Mouse (Mus musculus) spleen, adult 12 weeks (tissue): ENCODE measurements around the gene S100a5.

Source experiments
- DNase-seq: peaks from one replicate; pipeline ENCODE4 v3.0.0; 2022; ENCODE audit warnings: low spot score

Gene S100a5

GRCm38 (mm10) chr3:90608223-90608622 is at the start of gene S100a5:
Gene S100a5 (plus strand): TSS chr3:90608523.
- no peak for DNase-seq

- DNase-seq: no peak
Measured at GRCm38 (mm10) chr3:90560008-90560628, 48.2 kb upstream of the S100a5 start, which contains the start of gene S100a3. Gene S100a3 (plus strand): TSS chr3:90560578.

GRCm38 (mm10) chr3:90574691-90575090 is 33.6 kb upstream of the S100a5 start:
- no peak for DNase-seq

GRCm38 (mm10) chr3:90575320-90575719 is 33.0 kb upstream of the S100a5 start:
- no peak for DNase-seq

DNA sequence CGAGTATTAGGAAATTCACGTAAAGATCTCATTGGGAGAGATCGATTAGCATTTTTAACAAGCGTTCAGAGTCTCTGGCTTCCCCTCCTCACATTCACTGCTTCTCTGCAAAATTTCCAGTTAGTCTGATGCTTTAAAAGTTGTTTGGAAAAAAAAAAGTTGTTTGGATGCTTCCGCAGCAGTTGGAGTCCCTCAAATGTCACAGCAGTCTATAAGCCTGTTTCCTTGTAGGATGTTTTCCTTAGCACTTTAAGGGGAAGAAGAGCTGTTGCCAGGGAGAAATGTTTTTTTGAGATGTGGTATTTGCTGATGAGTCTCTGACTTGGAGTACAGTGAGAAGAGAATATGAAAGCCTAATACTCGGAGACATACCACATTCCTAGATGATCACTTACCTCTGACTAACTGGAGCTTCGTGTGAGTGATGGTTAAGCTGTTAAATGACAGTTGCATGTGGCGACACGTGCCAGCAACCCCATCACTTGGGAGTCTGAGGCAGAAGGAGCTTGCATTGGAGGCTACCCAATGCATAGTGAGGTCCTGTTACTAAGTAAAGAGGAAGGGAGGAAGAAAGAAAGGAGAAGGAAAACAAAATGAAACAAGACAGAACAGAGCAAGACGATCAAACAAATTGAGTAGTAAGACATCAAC is 31.8 kb upstream of the S100a5 start:
- DNase-seq: no peak

DNA sequence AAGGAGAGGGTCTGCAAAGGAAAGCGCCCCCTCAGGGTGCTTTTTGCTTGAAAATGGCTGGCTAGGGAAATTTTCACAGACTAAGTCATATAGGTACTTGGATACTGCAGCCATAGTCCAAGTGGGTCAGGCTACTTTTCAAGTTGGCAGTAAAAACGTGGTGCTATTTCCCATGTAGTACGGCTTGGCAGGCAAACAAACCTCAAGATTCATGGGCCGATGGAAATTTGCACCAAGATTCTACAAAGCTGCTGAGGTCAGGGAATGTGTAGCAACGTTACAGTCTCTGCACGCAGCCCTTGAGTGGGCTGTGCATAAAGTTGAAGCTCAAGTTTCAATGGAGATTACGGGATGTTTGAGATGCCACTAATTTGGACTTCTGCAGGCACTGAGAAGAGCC is 28.9 kb upstream of the S100a5 start:
- DNase-seq: no peak

GRCm38 (mm10) chr3:90581141-90581540 is 27.2 kb upstream of the S100a5 start:
- no peak for DNase-seq

DNA sequence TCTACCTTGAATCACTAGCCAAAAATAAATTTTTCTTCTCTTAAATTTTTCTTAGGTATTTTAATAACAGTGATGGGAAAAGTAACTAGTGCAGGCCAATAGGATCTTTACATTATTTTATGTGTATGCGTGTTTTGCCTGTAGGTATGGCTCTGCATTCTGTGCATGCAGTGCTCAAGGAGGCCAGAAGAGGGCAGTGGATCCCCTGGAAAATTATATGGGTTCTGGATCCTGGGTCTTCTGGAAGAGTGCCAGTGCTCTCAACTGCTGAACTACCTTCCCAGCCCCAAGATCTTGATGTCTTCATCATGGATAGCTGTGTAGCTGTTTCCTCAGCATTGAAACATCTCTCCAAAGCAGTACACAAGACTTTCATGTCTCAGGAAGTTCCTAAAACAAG is 26.2 kb upstream of the S100a5 start:
- DNase-seq: no peak

DNA sequence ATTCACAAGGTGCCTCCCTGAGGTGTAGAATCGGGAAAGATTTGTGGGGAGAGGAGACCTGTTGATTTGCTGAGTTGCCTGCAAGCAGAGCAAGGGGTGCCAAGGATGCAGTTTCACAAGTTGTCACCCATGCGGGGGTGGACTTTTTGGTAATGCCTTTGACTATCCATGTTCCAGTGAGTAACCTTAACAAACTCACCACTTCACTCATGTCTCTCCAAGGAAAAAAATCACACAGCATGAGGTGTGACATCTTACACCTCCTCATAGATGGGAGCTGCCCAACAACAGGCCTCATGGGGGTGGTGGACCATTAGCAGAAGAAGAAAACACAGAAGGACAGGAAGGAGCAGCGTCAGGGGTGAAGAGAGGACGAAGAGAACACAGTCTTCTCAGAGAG is 25.8 kb upstream of the S100a5 start:
- DNase-seq: no peak

DNA sequence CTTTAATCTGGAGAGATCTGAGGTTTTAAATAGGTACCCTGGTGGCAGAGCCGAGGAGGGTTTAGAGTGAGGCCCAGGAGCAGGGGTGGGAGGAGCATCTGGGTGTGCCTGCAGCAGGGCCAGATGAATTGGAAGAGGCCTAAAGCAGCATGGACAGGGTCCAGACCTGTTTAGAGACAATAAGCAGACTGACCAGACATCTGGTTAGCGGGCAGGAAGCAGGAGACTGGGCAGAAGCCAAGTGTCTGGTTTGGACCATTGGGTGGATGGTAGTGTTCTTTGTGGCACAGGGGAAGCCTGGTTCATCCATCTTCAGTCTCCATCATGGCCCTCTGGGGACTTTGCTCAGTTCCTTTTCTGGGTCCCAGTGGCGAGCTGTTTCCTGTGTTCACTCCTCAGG is 24.4 kb upstream of the S100a5 start:
- no peak for DNase-seq

- peak; percentile 36 for DNase-seq
Measured at GRCm38 (mm10) chr3:90585595-90585994, 22.7 kb upstream of the S100a5 start.

GRCm38 (mm10) chr3:90586016-90586643 is 22.2 kb upstream of the S100a5 start:
- DNase-seq: no peak

DNA sequence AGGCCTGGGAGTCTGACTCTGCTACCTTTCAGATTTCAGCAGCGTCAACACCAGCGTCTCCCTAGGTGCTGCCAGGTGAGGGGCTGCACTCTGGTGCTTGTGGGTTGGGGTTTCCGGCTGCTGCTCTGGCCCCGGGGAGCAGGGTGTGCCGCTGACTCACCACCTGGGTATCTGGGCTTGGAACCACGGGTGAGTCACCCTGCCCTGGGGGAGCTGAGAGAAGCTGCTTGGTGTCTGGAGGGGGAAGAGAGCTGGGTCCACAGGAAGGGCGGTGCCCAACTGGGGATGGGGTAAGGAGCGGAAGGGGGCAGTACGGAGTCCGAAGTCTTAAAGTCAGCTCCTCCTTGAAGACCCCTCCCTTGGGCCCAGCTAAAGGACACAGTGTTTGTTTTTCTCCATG is 21.4 kb upstream of the S100a5 start:
- peak; percentile 28 for DNase-seq

- DNase-seq: no peak
Measured at GRCm38 (mm10) chr3:90587361-90588101, 20.8 kb upstream of the S100a5 start.

DNA sequence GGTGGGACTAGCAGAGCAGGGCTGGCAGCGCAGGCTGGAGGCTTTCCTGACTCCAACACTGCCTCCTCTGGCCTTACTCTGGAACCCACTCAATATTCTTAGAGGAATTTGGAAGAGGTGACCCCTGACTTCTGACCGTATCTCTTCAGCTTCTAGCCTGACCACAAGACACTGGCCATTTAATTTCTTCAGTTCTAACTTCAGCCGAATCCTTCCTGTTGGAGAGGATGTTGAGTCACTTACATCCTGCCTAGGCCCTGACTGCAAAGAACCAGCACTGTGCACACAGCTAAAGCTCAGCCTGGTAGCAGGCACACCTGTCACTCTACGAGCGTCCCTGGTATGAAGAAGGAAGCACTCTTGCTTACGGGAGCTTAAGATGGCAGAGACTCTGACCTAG is 18.9 kb upstream of the S100a5 start:
- no peak for DNase-seq

GRCm38 (mm10) chr3:90589947-90590346 is 18.4 kb upstream of the S100a5 start, which contains the start of gene S100a2:
Gene S100a2 (plus strand): TSS chr3:90590247.
- DNase-seq: no peak

- DNase-seq: no peak
Measured at GRCm38 (mm10) chr3:90594466-90594865, 13.9 kb upstream of the S100a5 start.

DNA sequence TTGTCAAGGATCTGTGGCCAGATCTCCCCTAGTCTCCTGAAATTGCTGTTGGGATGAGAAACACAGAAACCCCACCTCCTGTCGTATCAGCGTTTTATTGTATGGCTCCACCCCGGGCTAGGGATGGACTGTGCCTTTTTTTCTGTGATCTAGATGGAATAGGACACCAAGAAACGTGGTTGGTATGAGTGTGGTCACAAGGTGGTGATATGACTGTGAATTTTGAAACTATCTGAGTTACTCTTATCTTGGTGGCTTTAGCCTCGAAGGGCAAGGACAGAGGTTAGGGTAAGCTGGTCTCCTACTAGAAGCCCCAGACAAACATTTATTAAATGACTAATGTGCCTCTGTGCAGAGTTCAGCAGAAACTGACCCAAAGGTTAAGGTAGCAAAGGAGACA is 12.8 kb upstream of the S100a5 start:
- DNase-seq: no peak

DNA sequence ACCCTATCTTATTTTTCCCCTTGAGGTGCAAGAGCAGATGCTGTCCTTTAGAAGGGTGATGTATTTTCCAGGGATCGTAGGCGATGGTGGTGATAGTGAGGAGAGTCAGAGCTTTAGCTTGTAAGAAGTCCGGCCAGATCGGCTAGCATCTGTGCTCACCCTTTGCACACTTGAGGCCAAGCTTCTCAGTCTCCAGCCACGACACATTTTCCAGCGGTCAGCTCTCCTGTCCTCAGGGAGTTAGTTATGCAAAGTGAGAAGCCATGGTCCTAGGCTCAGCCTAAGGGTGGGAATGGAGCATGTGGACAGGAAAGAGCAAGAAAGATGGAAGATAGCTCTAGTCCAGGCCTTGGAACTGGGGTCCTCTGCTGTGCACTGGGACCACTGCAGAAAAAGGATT is 11.5 kb upstream of the S100a5 start:
- no peak for DNase-seq

DNA sequence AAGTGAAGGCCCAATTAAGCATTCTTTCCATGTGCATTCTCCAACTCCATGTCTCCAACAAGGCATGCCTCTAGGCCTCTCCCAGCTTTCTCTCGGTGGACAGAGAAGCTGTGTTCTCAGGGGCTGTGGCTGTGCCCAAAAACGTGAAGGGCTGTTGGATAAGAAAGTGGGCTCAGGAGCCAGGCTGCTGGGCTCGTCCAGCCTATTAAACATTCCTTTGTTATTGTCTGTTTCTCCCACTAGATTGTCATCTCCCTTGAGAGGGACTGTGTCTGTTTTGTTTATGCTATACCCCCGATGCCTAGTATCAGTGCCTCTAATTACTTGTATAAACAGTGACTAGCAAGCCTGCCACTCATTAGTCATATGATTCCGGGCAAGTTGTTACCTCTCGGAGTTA is 10.6 kb upstream of the S100a5 start:
- no peak for DNase-seq

- DNase-seq: no peak
Measured at GRCm38 (mm10) chr3:90598212-90598611, 10.1 kb upstream of the S100a5 start.

- DNase-seq: no peak
Measured at GRCm38 (mm10) chr3:90599401-90599800, 8.9 kb upstream of the S100a5 start.

GRCm38 (mm10) chr3:90600036-90600435 is 8.3 kb upstream of the S100a5 start:
- DNase-seq: no peak
